Mouse (Mus musculus) erythroblast, embryonic 14.5 days (primary cell): ENCODE data around the gene Pltp. TPM values are rescaled to one million over a fixed set of nuclear protein-coding genes. Genes with fewer than 3 reads are reported as not detected.

Experiments
- H3K27me3 ChIP-seq: 2 replicates; pipeline ENCODE4 v1.6.1; 2012; ENCODE audit warnings: inconsistent platforms; ENCODE audit not compliant: control insufficient read depth
- H3K36me3 ChIP-seq: 2 replicates; pipeline ENCODE4 v1.6.1; 2012; ENCODE audit warnings: mild to moderate bottlenecking, inconsistent platforms; ENCODE audit not compliant: control insufficient read depth
- H3K4me1 ChIP-seq: 2 replicates; pipeline ENCODE4 v1.6.1; 2012; ENCODE audit warnings: inconsistent platforms; ENCODE audit not compliant: control insufficient read depth
- H3K4me3 ChIP-seq: replicated peaks from 2 replicates; pipeline ENCODE3; 2012; ENCODE audit warnings: moderate library complexity, mild to moderate bottlenecking, inconsistent platforms
- H3K9me3 ChIP-seq: 2 replicates; pipeline ENCODE4 v1.6.1; 2012; ENCODE audit warnings: low read length, inconsistent platforms, mixed read lengths; ENCODE audit not compliant: control insufficient read depth
- GATA1 ChIP-seq: IDR thresholded peaks from 2 replicates; pipeline ENCODE4 v1.6.1; 2012; ENCODE audit warnings: low read length, inconsistent platforms, mixed read lengths
- TAL1 ChIP-seq: IDR thresholded peaks from 3 replicates; pipeline ENCODE4 v1.6.1; 2012; ENCODE audit warnings: low read length, inconsistent platforms, mixed read lengths
- polyA plus RNA-seq: library from polyadenylated mRNA; stranded (reverse); fragments of >175 nt; gene quantifications from 2 replicates; pipeline ENCODE4 v1.2.3, GENCODE M21; 2012

The Pltp gene
- polyA plus RNA-seq, result 0.32 and 0.70 TPM in 2 replicates

GRCm38 (mm10) chr2:164857101-164857821 is at the start of gene Pltp:
Gene Pltp, minus strand, starts transcription at chr2:164857711.
- no peak for TF ChIP-seq GATA1
- no peak for TF ChIP-seq TAL1
- Histone ChIP-seq H3K9me3 (peaks cover 2% of the 10 kb centered on the region; the same call in 1 of the 2 replicates), H3K4me3 (peak within 1 kb of the TSS; percentile 38), H3K36me3 (no peaks in the 10 kb centered on the region), H3K27me3 (peaks cover 71% of the 10 kb centered on the region), H3K4me1 (peaks cover 7% of the 10 kb centered on the region)

- Histone ChIP-seq H3K4me1 (peaks cover 33% of the 10 kb centered on the region), H3K4me3 (no peak overlapping the region), H3K27me3 (no peaks in the 10 kb centered on the region; the same call in 1 of the 2 replicates), H3K36me3 (peaks cover 90% of the 10 kb centered on the region), H3K9me3 (peaks cover 21% of the 10 kb centered on the region)
- TF ChIP-seq GATA1, result no peak
- no peak for TF ChIP-seq TAL1
Measured at GRCm38 (mm10) chr2:164906071-164906470, 48.6 kb upstream of the Pltp start.

- H3K4me1 ChIP-seq, result peaks cover 21% of the 10 kb centered on the region
- TF ChIP-seq GATA1 (no peak), TAL1 (no peak)
- H3K9me3 ChIP-seq, result peaks cover 21% of the 10 kb centered on the region
- H3K27me3 ChIP-seq, result no peaks in the 10 kb centered on the region; the same call in 1 of the 2 replicates
- H3K36me3 ChIP-seq, result peaks cover 100% of the 10 kb centered on the region
- H3K4me3 ChIP-seq, result no peak overlapping the region
Measured at GRCm38 (mm10) chr2:164903496-164903895, 46.0 kb upstream of the Pltp start.

GRCm38 (mm10) chr2:164901380-164901779 is 43.9 kb upstream of the Pltp start:
- H3K27me3 ChIP-seq, result no peaks in the 10 kb centered on the region; the same call in 1 of the 2 replicates
- H3K4me1 ChIP-seq, result peaks cover 19% of the 10 kb centered on the region
- H3K9me3 ChIP-seq, result peaks cover 7% of the 10 kb centered on the region
- H3K36me3 ChIP-seq, result peaks cover 100% of the 10 kb centered on the region
- TF ChIP-seq GATA1 (no peak), TAL1 (no peak)
- no peak overlapping the region for H3K4me3 ChIP-seq

- TF ChIP-seq TAL1, result no peak
- no peak for TF ChIP-seq GATA1
- peaks cover 4% of the 10 kb centered on the region; the same call in 1 of the 2 replicates for H3K9me3 ChIP-seq
- H3K36me3 ChIP-seq, result peaks cover 100% of the 10 kb centered on the region
- H3K4me3 ChIP-seq, result no peak overlapping the region
- H3K27me3 ChIP-seq, result no peaks in the 10 kb centered on the region
- peaks cover 15% of the 10 kb centered on the region for H3K4me1 ChIP-seq
Measured at GRCm38 (mm10) chr2:164899723-164900459, 42.4 kb upstream of the Pltp start.

GRCm38 (mm10) chr2:164899034-164899433 is 41.5 kb upstream of the Pltp start:
- peaks cover 4% of the 10 kb centered on the region; the same call in 1 of the 2 replicates for H3K9me3 ChIP-seq
- no peaks in the 10 kb centered on the region for H3K27me3 ChIP-seq
- no peak overlapping the region for H3K4me3 ChIP-seq
- TF ChIP-seq GATA1 (no peak), TAL1 (no peak)
- peaks cover 12% of the 10 kb centered on the region for H3K4me1 ChIP-seq
- H3K36me3 ChIP-seq, result peaks cover 100% of the 10 kb centered on the region

GRCm38 (mm10) chr2:164898008-164898407 is 40.5 kb upstream of the Pltp start:
- Histone ChIP-seq H3K4me3 (no peak overlapping the region), H3K9me3 (peaks cover 4% of the 10 kb centered on the region; the same call in 1 of the 2 replicates), H3K27me3 (no peaks in the 10 kb centered on the region), H3K4me1 (peaks cover 12% of the 10 kb centered on the region), H3K36me3 (peaks cover 100% of the 10 kb centered on the region)
- TF ChIP-seq GATA1 (no peak), TAL1 (no peak)

GRCm38 (mm10) chr2:164895885-164896284 is 38.4 kb upstream of the Pltp start:
- peaks cover 10% of the 10 kb centered on the region for H3K4me1 ChIP-seq
- H3K4me3 ChIP-seq, result no peak overlapping the region
- no peaks in the 10 kb centered on the region for H3K27me3 ChIP-seq
- H3K36me3 ChIP-seq, result peaks cover 100% of the 10 kb centered on the region
- no peak for TF ChIP-seq TAL1
- TF ChIP-seq GATA1, result no peak
- H3K9me3 ChIP-seq, result peaks cover 4% of the 10 kb centered on the region; the same call in 1 of the 2 replicates

GRCm38 (mm10) chr2:164894644-164895043 is 37.1 kb upstream of the Pltp start:
- H3K36me3 ChIP-seq, result peaks cover 100% of the 10 kb centered on the region
- peaks cover 4% of the 10 kb centered on the region; the same call in 1 of the 2 replicates for H3K9me3 ChIP-seq
- H3K4me3 ChIP-seq, result no peak overlapping the region
- peaks cover under 1% of the 10 kb centered on the region for H3K4me1 ChIP-seq
- TF ChIP-seq GATA1, result no peak
- TF ChIP-seq TAL1, result no peak
- H3K27me3 ChIP-seq, result no peaks in the 10 kb centered on the region
